Mouse (Mus musculus): ENCODE data around the gene Gm4756.

GRCm38 (mm10) chr12:72683612-72684011 is 34.2 kb upstream of the Gm4756 start:
- TF ChIP-seq POLR2A (IDR thresholded peaks at IDR 0.05; ENCODE audit: control insufficient read depth, low read depth, low read length) (no peak), CTCF (IDR thresholded peaks at IDR 0.05; ENCODE audit: control insufficient read depth, insufficient read depth, insufficient replicate concordance, low read depth, low read length) (no peak)

All from testis, adult 2 months (tissue).